Mouse (Mus musculus): ENCODE data around the gene Gpa33.

DNA sequence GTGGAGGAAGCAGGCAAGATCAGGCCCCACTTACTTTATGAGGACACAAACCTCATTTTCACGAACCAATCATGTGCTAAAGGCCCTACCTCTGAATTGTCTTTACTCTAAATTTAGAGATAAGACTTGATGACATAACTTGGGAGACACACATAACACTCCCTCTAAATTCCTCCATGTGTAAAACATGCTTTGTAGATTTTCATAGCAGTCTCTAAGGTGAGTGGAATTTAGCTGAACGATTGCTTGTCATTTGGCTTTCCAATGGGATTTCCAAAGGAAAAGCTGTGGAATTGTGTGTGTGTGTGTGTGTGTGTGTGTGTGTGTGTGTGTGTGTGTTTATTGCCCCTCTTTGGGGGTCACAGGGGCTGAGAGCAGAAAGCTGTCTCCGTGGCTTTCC lies 40.7 kb upstream of the Gpa33 start:
- TF ChIP-seq POLR2A (IDR thresholded peaks at IDR 0.05; ENCODE audit: borderline replicate concordance, extremely low read depth, insufficient read depth, insufficient read length, poor library complexity, severe bottlenecking) (no peak), CTCF (IDR thresholded peaks at IDR 0.05; ENCODE audit: borderline replicate concordance, extremely low read depth, insufficient read depth, insufficient read length) (no peak)
